Mouse (Mus musculus) c-Kit-positive CD71-positive TER-119-positive erythroid progenitor cells, embryonic 14.5 days (primary cell): ENCODE measurements at regions not wholly inside any gene's neighbourhood (a gene's known extent, or its start where the extent isn't known, plus 50 kb on each side); places are given as distances from the start of the nearest gene placed in this dataset.
"Not testable (repeated sequence)": the region's sequence is repeated elsewhere in the genome, so short reads cannot be mapped to it uniquely, and the experiment has no call there.

Source experiments
- DNase-seq: peaks from one replicate; pipeline ENCODE4 v3.0.0-alpha.2; 2013; ENCODE audit warnings: low spot score

GRCm38 (mm10) chr6:81818573-81818972 is 104.9 kb upstream of the Gcfc2 start:
- DNase-seq, result no peak

GRCm38 (mm10) chr6:81820078-81820477 is 103.4 kb upstream of the Gcfc2 start:
- no peak for DNase-seq

GRCm38 (mm10) chr6:81839474-81840153 is 83.9 kb upstream of the Gcfc2 start:
- DNase-seq, result no peak

GRCm38 (mm10) chr6:81868207-81868606 is 55.3 kb upstream of the Gcfc2 start:
- not testable (repeated sequence) for DNase-seq
